Mouse (Mus musculus): ENCODE results near the gene Gys1.

DNA sequence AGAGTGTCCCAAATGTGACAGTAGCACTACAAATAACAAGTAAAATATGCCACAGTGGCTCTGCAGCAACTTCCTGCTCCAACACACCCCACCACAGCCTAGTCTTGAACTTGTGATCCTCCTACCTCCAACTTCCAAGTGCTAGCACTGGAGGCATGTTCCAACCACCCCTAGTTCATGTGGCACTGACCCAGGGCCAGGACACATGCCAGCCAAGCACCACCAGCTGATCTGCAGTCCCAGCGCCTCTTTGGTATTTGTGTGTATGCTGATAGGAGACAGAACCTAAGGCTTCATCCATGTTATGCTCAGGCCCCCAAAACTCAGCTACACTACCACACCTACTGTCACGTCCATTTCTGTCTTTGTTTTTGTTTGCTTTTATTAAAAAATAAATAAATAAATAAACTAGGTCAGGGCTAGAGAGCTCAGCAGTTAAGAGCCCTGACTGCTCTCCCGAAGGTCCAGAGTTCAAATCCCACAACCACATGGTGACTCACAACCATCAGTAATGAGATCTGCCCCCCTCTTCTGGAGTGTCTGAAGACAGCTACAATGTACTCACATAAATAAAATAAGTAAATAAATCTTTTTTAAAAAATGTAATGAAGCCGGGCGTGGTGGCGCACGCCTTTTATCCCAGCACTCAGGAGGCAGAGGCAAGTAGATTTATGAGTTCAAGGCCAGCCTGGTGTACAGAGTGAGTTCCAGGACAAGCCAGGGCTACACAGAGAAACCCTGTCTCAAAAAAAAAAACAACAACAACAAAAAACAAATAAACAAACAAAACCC is 29.5 kb downstream of the Gys1 start:
- TF ChIP-seq POLR2A (IDR thresholded peaks at IDR 0.05; ENCODE audit: low read depth, low read length) = no peak
- TF ChIP-seq CTCF (IDR thresholded peaks at IDR 0.05; ENCODE audit: extremely low read depth, insufficient read depth, insufficient read length, insufficient replicate concordance) = no peak
